Mouse (Mus musculus): ENCODE results near the gene Zbtb40. TPM values are rescaled to one million over a fixed set of nuclear protein-coding genes. Genes with fewer than 3 reads are reported as not detected.
A peak's percentile ranks its signal among the peaks of the same experiment; 100 is the strongest.

Zbtb40 gene
- total RNA-seq (2022) = 1 to 10 TPM; 8.3 to 9.8 (median 8.4) TPM

- peak; percentile 84 to 96 for DNase-seq (ENCODE audit: low spot score in 2 of 2)
These were observed at the start of gene Zbtb40 for GRCm38 (mm10) chr4:137048550-137049032. Gene Zbtb40 (minus strand): TSS chr4:137048801.

DNA sequence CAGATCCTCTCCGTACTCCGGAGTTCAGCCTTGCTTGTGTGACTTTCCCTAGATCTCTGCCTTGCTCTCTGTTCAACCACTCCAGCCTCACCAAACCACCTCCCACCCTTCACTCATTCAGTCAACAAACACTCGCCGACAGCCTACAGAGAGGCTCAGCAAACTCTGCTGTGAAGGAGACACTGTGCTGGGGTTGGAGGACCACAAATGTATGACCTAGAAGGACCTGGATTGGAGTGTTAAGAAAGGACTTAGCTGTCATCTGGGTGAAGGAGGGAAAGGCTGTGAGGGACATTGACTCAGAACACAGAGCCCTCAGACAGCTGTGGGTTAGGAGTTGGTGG, 49.4 kb upstream of the Zbtb40 start:
- no peak for DNase-seq (ENCODE audit: low spot score in 2 of 2)

- no peak for DNase-seq (ENCODE audit: low spot score in 2 of 2)
These were observed 48.8 kb upstream of the Zbtb40 start for GRCm38 (mm10) chr4:137097246-137097983.

DNA sequence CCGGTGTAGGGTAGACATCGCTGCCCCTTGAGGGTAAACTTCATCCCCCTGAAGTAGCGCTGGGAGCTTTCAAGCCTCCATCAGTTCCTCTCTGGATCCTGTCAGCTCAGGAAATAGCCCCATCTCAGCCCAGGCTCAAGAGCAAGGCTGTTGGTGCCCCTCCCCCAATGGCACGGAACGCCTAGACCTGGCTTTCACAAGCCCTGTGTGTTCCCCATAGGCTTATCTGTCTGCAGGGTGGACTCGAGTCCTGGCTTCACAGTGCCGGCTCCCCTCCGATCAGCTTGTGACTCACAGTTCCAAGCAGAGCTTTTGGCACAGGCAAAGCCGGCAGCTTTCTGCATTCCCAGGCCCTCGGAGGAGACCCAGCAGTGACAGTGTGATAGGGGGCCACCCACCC, 47.8 kb upstream of the Zbtb40 start:
- no peak for DNase-seq (ENCODE audit: low spot score in 2 of 2)

- no peak for DNase-seq (ENCODE audit: low spot score in 2 of 2)
These were observed 36.6 kb upstream of the Zbtb40 start for GRCm38 (mm10) chr4:137085083-137085810.

- DNase-seq (ENCODE audit: low spot score in 2 of 2) = no peak
These were observed 34.3 kb upstream of the Zbtb40 start for GRCm38 (mm10) chr4:137082866-137083265.

- no peak for DNase-seq (ENCODE audit: low spot score in 2 of 2)
These were observed 32.8 kb upstream of the Zbtb40 start for GRCm38 (mm10) chr4:137081401-137081800.

GRCm38 (mm10) chr4:137077216-137077615, 28.6 kb upstream of the Zbtb40 start:
- DNase-seq (ENCODE audit: low spot score in 2 of 2) = no peak

DNA sequence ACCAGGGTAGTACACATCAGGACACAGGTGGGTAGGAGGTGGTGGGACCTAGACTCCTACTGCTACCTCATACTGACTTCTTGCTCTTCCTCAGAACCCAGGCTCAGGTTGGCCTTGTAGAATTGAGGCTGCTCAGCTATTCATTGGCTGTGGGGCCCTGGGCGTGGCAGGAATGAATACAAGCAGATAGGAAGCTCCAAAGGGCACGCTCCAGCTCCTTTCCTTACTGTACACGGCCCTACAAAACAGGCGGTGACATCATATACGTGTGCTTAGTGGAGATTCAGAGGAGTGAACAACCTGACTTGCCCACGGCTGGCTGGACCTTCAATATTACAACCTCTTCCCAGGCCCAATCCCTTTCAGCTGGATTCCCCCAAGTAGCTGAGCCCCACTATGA, 22.6 kb upstream of the Zbtb40 start:
- no peak for DNase-seq (ENCODE audit: low spot score in 2 of 2)

GRCm38 (mm10) chr4:137068491-137068890, 19.9 kb upstream of the Zbtb40 start:
- no peak for DNase-seq (ENCODE audit: low spot score in 2 of 2)

GRCm38 (mm10) chr4:137065846-137066245, 17.2 kb upstream of the Zbtb40 start:
- DNase-seq (ENCODE audit: low spot score in 2 of 2) = no peak

GRCm38 (mm10) chr4:137054932-137055331, 6.3 kb upstream of the Zbtb40 start:
- no peak for DNase-seq (ENCODE audit: low spot score in 2 of 2)

- DNase-seq (ENCODE audit: low spot score in 2 of 2) = no peak
These were observed 5.2 kb upstream of the Zbtb40 start for GRCm38 (mm10) chr4:137053810-137054209.

GRCm38 (mm10) chr4:137047840-137048549, 606 bp downstream of the Zbtb40 start:
- DNase-seq (ENCODE audit: low spot score in 2 of 2) = no peak

GRCm38 (mm10) chr4:137046110-137046509, 2.5 kb downstream of the Zbtb40 start:
- no peak for DNase-seq (ENCODE audit: low spot score in 2 of 2)

GRCm38 (mm10) chr4:137044516-137044915, 4.1 kb downstream of the Zbtb40 start:
- DNase-seq (ENCODE audit: low spot score in 2 of 2) = no peak

- no peak for DNase-seq (ENCODE audit: low spot score in 2 of 2)
These were observed 4.8 kb downstream of the Zbtb40 start for GRCm38 (mm10) chr4:137043799-137044198.

DNA sequence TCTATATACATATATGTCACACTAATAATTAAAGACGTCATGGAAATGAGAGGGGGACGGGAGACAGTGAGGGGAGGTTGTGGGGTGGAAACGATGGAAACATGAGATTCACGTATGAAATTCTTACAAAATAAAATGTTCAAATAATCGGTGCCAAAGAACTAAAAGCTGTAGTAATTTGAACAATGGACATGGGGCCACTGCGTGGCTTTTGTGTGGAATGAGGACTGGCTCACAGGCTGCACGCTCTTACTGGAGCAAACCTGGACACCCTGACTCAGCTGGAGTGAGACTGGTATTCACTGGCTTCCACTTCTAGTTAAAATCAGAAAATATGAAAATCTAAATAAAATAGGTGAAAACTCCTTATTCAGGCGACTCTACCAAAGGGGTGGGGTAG, 6.6 kb downstream of the Zbtb40 start:
- no peak for DNase-seq (ENCODE audit: low spot score in 2 of 2)

- DNase-seq (ENCODE audit: low spot score in 2 of 2) = no peak
These were observed 7.4 kb downstream of the Zbtb40 start for GRCm38 (mm10) chr4:137041161-137041621.

- no peak for DNase-seq (ENCODE audit: low spot score in 2 of 2)
These were observed 9.2 kb downstream of the Zbtb40 start for GRCm38 (mm10) chr4:137039441-137039840.

DNA sequence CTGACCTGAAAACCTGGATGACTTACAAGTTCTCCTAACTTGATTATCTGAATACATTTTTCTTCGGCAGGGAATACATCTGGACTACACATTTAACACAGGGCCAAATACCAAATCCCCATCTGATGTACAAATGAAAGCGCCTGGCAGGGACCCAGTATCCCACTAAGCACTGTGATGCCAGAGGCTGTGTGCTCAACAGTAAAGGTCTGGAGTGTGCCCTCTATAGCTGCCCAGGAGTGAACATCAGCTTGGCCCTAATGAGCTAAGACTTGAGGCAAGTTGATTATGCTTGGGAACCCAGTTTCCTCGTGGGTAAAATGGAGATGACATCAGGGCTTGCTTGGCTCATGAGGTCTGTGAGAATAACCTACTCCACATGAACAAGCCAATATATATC, 10.1 kb downstream of the Zbtb40 start:
- DNase-seq (ENCODE audit: low spot score in 2 of 2) = no peak

DNA sequence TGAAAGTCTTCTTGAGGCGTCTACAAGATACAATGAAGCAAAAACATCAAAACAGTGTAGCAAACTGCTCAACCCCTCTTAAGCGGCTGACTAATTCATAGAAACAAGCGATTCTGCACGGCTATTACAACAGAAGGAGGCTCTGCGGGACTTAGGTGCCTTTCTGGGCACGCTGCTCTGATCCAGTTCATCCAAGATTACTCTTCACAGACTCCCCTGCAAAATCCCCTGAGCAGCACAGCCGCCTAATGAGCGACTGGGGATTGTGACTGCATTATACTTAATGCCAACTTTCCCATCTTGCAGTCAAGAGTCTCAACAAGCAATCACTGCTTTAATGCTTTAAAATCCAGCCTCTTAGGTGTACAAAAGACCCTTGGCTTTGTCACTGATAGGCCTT, 10.5 kb downstream of the Zbtb40 start:
- DNase-seq (ENCODE audit: low spot score in 2 of 2) = no peak
